ENCODE assay signal across 8 mouse cellular contexts in the genomic region with DNA sequence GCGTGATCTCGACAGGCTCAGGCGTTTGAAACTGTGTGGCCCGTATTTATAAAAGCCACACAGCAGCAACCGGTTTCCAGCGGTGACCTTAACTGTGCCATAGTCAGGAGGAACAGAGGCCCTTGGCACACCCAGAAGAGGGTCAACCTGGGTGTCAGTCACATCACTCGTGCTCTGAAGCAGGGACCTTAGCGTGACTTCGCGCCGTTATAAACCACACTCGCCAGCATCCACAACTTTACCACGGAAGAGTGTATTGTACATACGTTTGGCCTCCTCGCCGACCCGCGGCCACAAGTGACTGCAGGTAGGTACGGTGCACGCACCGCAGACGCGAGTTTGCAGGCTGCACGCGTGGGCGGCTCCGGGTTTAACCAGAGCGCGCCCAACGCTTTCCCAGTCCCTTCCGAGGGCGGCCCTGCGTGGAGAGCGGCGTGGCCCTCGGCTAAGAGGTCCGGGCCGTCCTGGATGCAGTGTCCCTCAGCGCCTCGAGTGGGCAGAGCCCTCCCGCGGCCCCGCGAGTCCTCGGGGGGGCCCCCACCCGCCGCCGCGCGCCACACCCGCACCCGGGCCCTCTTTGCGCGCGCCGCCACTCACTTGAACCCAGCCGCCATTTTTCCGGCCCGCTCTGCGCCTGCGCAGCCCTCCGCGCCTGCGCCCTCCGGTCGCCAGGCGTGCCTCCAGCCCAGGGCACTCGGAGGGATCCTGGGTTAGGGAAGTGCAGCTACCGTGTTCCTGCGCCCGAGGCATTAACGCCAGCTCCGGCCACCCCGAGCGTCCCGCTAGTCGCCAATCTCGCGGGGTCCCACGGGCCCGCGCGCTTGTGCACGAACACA. TPM values are rescaled to one million over a fixed set of nuclear protein-coding genes. Genes with fewer than 3 reads are reported as not detected.
DNase-seq lines count a peak whose midpoint lies in the region; ATAC-seq and TF ChIP-seq lines count a peak whose summit lies in the region.

No protein-coding gene starts in this region.

- peaks cover 20% of the 10 kb centered on the region for H3K36me3 ChIP-seq in ES-E14 (ENCODE audit: control insufficient read depth, insufficient read depth, low read length, poor library complexity, severe bottlenecking)
- H3K36me3 ChIP-seq in forebrain, embryonic 15.5 days, result peaks cover 36% of the 10 kb centered on the region
- peaks cover 33% of the 10 kb centered on the region for H3K36me3 ChIP-seq in liver, postnatal 0 days (replicated peaks; ENCODE audit: insufficient read depth, low read length)
- H3K36me3 ChIP-seq in neural tube, embryonic 13.5 days, result peaks cover 38% of the 10 kb centered on the region
- H3K36me3 ChIP-seq in testis, adult 2 months (ENCODE audit: control insufficient read depth, insufficient read depth, low read length), result no peaks in the 10 kb centered on the region

- WGBS in forebrain, embryonic 15.5 days, result under 1% methylated on average over 81 of the region's 84 CpGs
- WGBS in liver, postnatal 0 days (ENCODE audit: insufficient replicate concordance), result under 1% methylated on average over 64 of the region's 84 CpGs
- under 1% methylated on average over 84 of the region's 84 CpGs for WGBS in neural tube, embryonic 13.5 days

- H3K9me3 ChIP-seq in ES-E14 (ENCODE audit: control insufficient read depth, insufficient read depth, low read depth, low read length), result no peaks in the 10 kb centered on the region
- H3K9me3 ChIP-seq in forebrain, embryonic 15.5 days, result no peaks in the 10 kb centered on the region
- no peaks in the 10 kb centered on the region for H3K9me3 ChIP-seq in liver, postnatal 0 days (ENCODE audit: low read length)
- H3K9me3 ChIP-seq in neural tube, embryonic 13.5 days, result no peaks in the 10 kb centered on the region

- H3K4me3 ChIP-seq in ES-E14 (ENCODE audit: insufficient read depth in 1 of 2, low read depth in 1 of 2, low read length in 2 of 2, poor library complexity in 1 of 2, severe bottlenecking in 1 of 2), result peak overlapping the region; percentile 73 to 91
- peak overlapping the region; percentile 66 for H3K4me3 ChIP-seq in forebrain, embryonic 15.5 days
- H3K4me3 ChIP-seq in liver, postnatal 0 days (ENCODE audit: low read depth, low read length), result peak overlapping the region; percentile 90
- H3K4me3 ChIP-seq in neural tube, embryonic 13.5 days, result peak overlapping the region; percentile 82
- peak overlapping the region; percentile 90 for H3K4me3 ChIP-seq in testis, adult 2 months (ENCODE audit: control insufficient read depth, low read depth, low read length)

- TF ChIP-seq CTCF in liver, postnatal 0 days (IDR thresholded peaks at IDR 0.05; ENCODE audit: low read depth), result no peak
- no peak for TF ChIP-seq CTCF in testis, adult 2 months (IDR thresholded peaks at IDR 0.05; ENCODE audit: control insufficient read depth, insufficient read depth, insufficient replicate concordance, low read depth, low read length)

- no peak for TF ChIP-seq EP300 in liver, postnatal 0 days (IDR thresholded peaks at IDR 0.05; ENCODE audit: low read depth)

- peak; percentile 96 for ATAC-seq in forebrain, embryonic 15.5 days (replicated peaks)
- peak; percentile 91 for ATAC-seq in liver, postnatal 0 days
- ATAC-seq in neural tube, embryonic 13.5 days (ENCODE audit: low read depth), result peak; percentile 96

- H3K4me1 ChIP-seq in ES-E14 (ENCODE audit: control insufficient read depth in 2 of 2, insufficient read depth in 2 of 2, low read length in 2 of 2, poor library complexity in 1 of 2), result no peaks in the 10 kb centered on the region
- peaks cover 22% of the 10 kb centered on the region for H3K4me1 ChIP-seq in forebrain, embryonic 15.5 days
- H3K4me1 ChIP-seq in liver, postnatal 0 days (ENCODE audit: insufficient read depth), result peaks cover 11% of the 10 kb centered on the region
- peaks cover 20% of the 10 kb centered on the region for H3K4me1 ChIP-seq in neural tube, embryonic 13.5 days (replicated peaks)
- H3K4me1 ChIP-seq in testis, adult 2 months (ENCODE audit: control insufficient read depth, insufficient read depth, low read length), result peaks cover 3% of the 10 kb centered on the region

- peak; percentile 80; the same call in 1 of the 2 replicates for TF ChIP-seq POLR2A in testis, adult 2 months (IDR thresholded peaks at IDR 0.05; ENCODE audit: control insufficient read depth, low read depth, low read length)

- H3K9ac ChIP-seq in ES-E14 (ENCODE audit: insufficient read depth, low read depth, low read length, poor library complexity, severe bottlenecking), result peak overlapping the region; percentile 94
- H3K9ac ChIP-seq in forebrain, embryonic 15.5 days (replicated peaks), result peak overlapping the region; percentile 95
- peak overlapping the region; percentile 88 for H3K9ac ChIP-seq in liver, postnatal 0 days (replicated peaks)
- H3K9ac ChIP-seq in neural tube, embryonic 13.5 days, result peak overlapping the region; percentile 97

- H3K27ac ChIP-seq in ES-E14 (ENCODE audit: insufficient read depth, low read depth, low read length, poor library complexity, severe bottlenecking), result peak overlapping the region; percentile 66
- peak overlapping the region; percentile 98 for H3K27ac ChIP-seq in forebrain, embryonic 15.5 days (replicated peaks)
- H3K27ac ChIP-seq in liver, postnatal 0 days (ENCODE audit: low read depth), result peak overlapping the region; percentile 99
- H3K27ac ChIP-seq in neural tube, embryonic 13.5 days (replicated peaks), result peak overlapping the region; percentile 99
- H3K27ac ChIP-seq in testis, adult 2 months (ENCODE audit: control insufficient read depth, insufficient read depth, low read depth, low read length), result peak overlapping the region; percentile 83

- in situ Hi-C loops in ES-E14 (cut with MboI; ENCODE audit: low sequenced_read_pairs in 2 of 2, unreplicated experiment in 2 of 2), result no loop called here

- H3K4me2 ChIP-seq in forebrain, embryonic 15.5 days (replicated peaks), result peak overlapping the region; percentile 55
- peak overlapping the region; percentile 93 for H3K4me2 ChIP-seq in liver, postnatal 0 days (ENCODE audit: low read depth, low read length)
- peak overlapping the region; percentile 89 for H3K4me2 ChIP-seq in neural tube, embryonic 13.5 days

- DNase-seq in ES-E14 (ENCODE audit: low read depth, low spot score), result peak; percentile 68
- peak; percentile 90 for DNase-seq in cerebellum, adult 11 months
- peak; percentile 81 for DNase-seq in heart, postnatal 25 days (ENCODE audit: low spot score)
- DNase-seq in layer of hippocampus, adult 11-12 months (ENCODE audit: low spot score), result peak; percentile 89
- peak; percentile 94 for DNase-seq in liver, postnatal 0 days

- no peaks in the 10 kb centered on the region for H3K27me3 ChIP-seq in forebrain, embryonic 15.5 days
- no peaks in the 10 kb centered on the region for H3K27me3 ChIP-seq in liver, postnatal 0 days (ENCODE audit: insufficient read depth, low read length)
- no peaks in the 10 kb centered on the region for H3K27me3 ChIP-seq in neural tube, embryonic 13.5 days
- no peaks in the 10 kb centered on the region for H3K27me3 ChIP-seq in testis, adult 2 months (ENCODE audit: control insufficient read depth, insufficient read depth, low read length)

- intact Hi-C loops in heart, postnatal 25 days (cut with DNase I), result loop anchor here (1.0 to 5.0 kb wide), 3 partner anchors 41 to 328 kb away; a partner anchor contains a TSS

TF ChIP-seq in ES-E14, 5 proteins besides CTCF, POLR2A, EP300 and RAD21:
- TF ChIP-seq CHD2 (IDR thresholded peaks at IDR 0.05; ENCODE audit: low read depth, low read length) (0 out of 2 replicates have a peak, but pooled peaks have one; percentile 32), HCFC1 (IDR thresholded peaks at IDR 0.05; ENCODE audit: borderline replicate concordance, insufficient read depth, low read length) (no peak; the same call in 1 of the 2 replicates)

RNA-seq across cellular contexts. Expression of a gene that starts 0.6 kb away (rescaled TPM):
- 116 and 144 TPM in 2 replicates for total RNA-seq in ES-E14 (2012; rRNA removed)
- 91.2 and 93.1 TPM in 2 replicates for polyA plus RNA-seq in forebrain, embryonic 15.5 days (2015; fragmentation: Nextera tagmentation; extraction: Ambion mirVana)
- total RNA-seq in heart, postnatal 25 days (2021), result 10 to 100 TPM; 18.1 to 18.8 TPM
- polyA plus RNA-seq in liver, postnatal 0 days (2015; fragmentation: Nextera tagmentation; extraction: Ambion mirVana), result 38.7 and 42.7 TPM in 2 replicates
- polyA plus RNA-seq in neural tube, embryonic 13.5 days (2015; fragmentation: Nextera tagmentation; extraction: Ambion mirVana), result 58.9 and 69.9 TPM in 2 replicates
- 10.4 and 13.0 TPM in 2 replicates for polyA plus RNA-seq in testis, adult 2 months (2012; rRNA removed)

RNA-seq across cellular contexts. Expression of a gene that starts 0.7 kb away (rescaled TPM):
- total RNA-seq in ES-E14 (2012; rRNA removed), result 38.1 and 46.1 TPM in 2 replicates
- 51.1 and 51.6 TPM in 2 replicates for polyA plus RNA-seq in forebrain, embryonic 15.5 days (2015; fragmentation: Nextera tagmentation; extraction: Ambion mirVana)
- total RNA-seq in heart, postnatal 25 days (2021), result 10 to 100 TPM; 10.0 to 10.5 TPM
- polyA plus RNA-seq in liver, postnatal 0 days (2015; fragmentation: Nextera tagmentation; extraction: Ambion mirVana), result 41.4 and 43.4 TPM in 2 replicates
- polyA plus RNA-seq in neural tube, embryonic 13.5 days (2015; fragmentation: Nextera tagmentation; extraction: Ambion mirVana), result 46.4 and 50.0 TPM in 2 replicates
- 5.7 TPM in 2 replicates for polyA plus RNA-seq in testis, adult 2 months (2012; rRNA removed)

RNA-seq across cellular contexts. Expression of a gene that starts 20.5 kb away (rescaled TPM):
- total RNA-seq in ES-E14 (2012; rRNA removed), result not detected in 2 replicates
- 0.51 and 0.56 TPM in 2 replicates for polyA plus RNA-seq in forebrain, embryonic 15.5 days (2015; fragmentation: Nextera tagmentation; extraction: Ambion mirVana)
- total RNA-seq in heart, postnatal 25 days (2021), result not detected
- polyA plus RNA-seq in liver, postnatal 0 days (2015; fragmentation: Nextera tagmentation; extraction: Ambion mirVana), result not detected in 2 replicates
- 0.53 TPM in 1 of 2 replicates, not detected in the other for polyA plus RNA-seq in neural tube, embryonic 13.5 days (2015; fragmentation: Nextera tagmentation; extraction: Ambion mirVana)
- not detected in 2 replicates for polyA plus RNA-seq in testis, adult 2 months (2012; rRNA removed)

RNA-seq across cellular contexts. Expression of a gene that starts 20.8 kb away (rescaled TPM):
- total RNA-seq in ES-E14 (2012; rRNA removed), result 0.26 and 0.54 TPM in 2 replicates
- 0.17 and 0.25 TPM in 2 replicates for polyA plus RNA-seq in forebrain, embryonic 15.5 days (2015; fragmentation: Nextera tagmentation; extraction: Ambion mirVana)
- 1 to 10 TPM; 1.9 to 2.0 TPM for total RNA-seq in heart, postnatal 25 days (2021)
- 0.86 and 1.4 TPM in 2 replicates for polyA plus RNA-seq in liver, postnatal 0 days (2015; fragmentation: Nextera tagmentation; extraction: Ambion mirVana)
- polyA plus RNA-seq in neural tube, embryonic 13.5 days (2015; fragmentation: Nextera tagmentation; extraction: Ambion mirVana), result 0.44 and 0.70 TPM in 2 replicates
- polyA plus RNA-seq in testis, adult 2 months (2012; rRNA removed), result 0.47 and 0.61 TPM in 2 replicates

RNA-seq across cellular contexts. Expression of a gene that starts 42.0 kb away (rescaled TPM):
- 53.0 and 56.4 TPM in 2 replicates for total RNA-seq in ES-E14 (2012; rRNA removed)
- 102 and 105 TPM in 2 replicates for polyA plus RNA-seq in forebrain, embryonic 15.5 days (2015; fragmentation: Nextera tagmentation; extraction: Ambion mirVana)
- 10 to 100 TPM; 18.4 to 18.9 TPM for total RNA-seq in heart, postnatal 25 days (2021)
- polyA plus RNA-seq in liver, postnatal 0 days (2015; fragmentation: Nextera tagmentation; extraction: Ambion mirVana), result 17.2 and 19.9 TPM in 2 replicates
- 78.6 and 93.7 TPM in 2 replicates for polyA plus RNA-seq in neural tube, embryonic 13.5 days (2015; fragmentation: Nextera tagmentation; extraction: Ambion mirVana)
- 286 TPM in 2 replicates for polyA plus RNA-seq in testis, adult 2 months (2012; rRNA removed)

Comparison
In these comparisons a context has a peak if more than half of its experiments do, and no peak if none do; other contexts are left out.
1. Peak in every context shown above with its lines: DNase-seq, ATAC-seq, H3K4me3 ChIP-seq and H3K27ac ChIP-seq.